Mouse (Mus musculus) hindbrain, embryonic 13.5 days (tissue): ENCODE results near the gene Cxcr4. TPM values are rescaled to one million over a fixed set of nuclear protein-coding genes. Genes with fewer than 3 reads are reported as not detected.
A peak's percentile ranks its signal among the peaks of the same experiment; 100 is the strongest.

Source experiments
- ATAC-seq: fragments of 200-750 bp; cut with Nextera tagmentation; 2 replicates; pipeline ENCODE4 v1.8.0; 2017; ENCODE audit warnings: moderate TSS enrichment; ENCODE audit not compliant: low FRiP score
- H3K27ac ChIP-seq: fragments of 300-500 bp; sonication (generic); 2 replicates; pipeline ENCODE4 v1.5.1; 2015; ENCODE audit warnings: inconsistent platforms, mild to moderate bottlenecking, moderate library complexity
- H3K27me3 ChIP-seq: fragments of 300-500 bp; sonication (generic); 2 replicates; pipeline ENCODE4 v1.6.1; 2015; ENCODE audit warnings: mild to moderate bottlenecking, inconsistent platforms
- H3K36me3 ChIP-seq: fragments of 300-500 bp; sonication (generic); 2 replicates; pipeline ENCODE4 v1.6.1; 2015; ENCODE audit warnings: mild to moderate bottlenecking, inconsistent platforms
- H3K4me1 ChIP-seq: fragments of 300-500 bp; sonication (generic); replicated peaks from 2 replicates; pipeline ENCODE4 v1.6.1; 2015; ENCODE audit warnings: inconsistent platforms
- H3K4me2 ChIP-seq: fragments of 300-500 bp; sonication (generic); 2 replicates; pipeline ENCODE4 v1.6.1; 2015; ENCODE audit warnings: inconsistent platforms, mild to moderate bottlenecking, moderate library complexity
- H3K4me3 ChIP-seq: fragments of 300-500 bp; sonication (generic); 2 replicates; pipeline ENCODE4 v1.5.1; 2015; ENCODE audit warnings: mild to moderate bottlenecking, inconsistent platforms
- H3K9ac ChIP-seq: fragments of 300-500 bp; sonication (generic); 2 replicates; pipeline ENCODE4 v1.6.1; 2015; ENCODE audit warnings: mild to moderate bottlenecking, inconsistent platforms
- H3K9me3 ChIP-seq: fragments of 300-500 bp; sonication (generic); 2 replicates; pipeline ENCODE4 v1.6.1; 2016; ENCODE audit warnings: inconsistent platforms
- WGBS: fragments of 180-500 bp; shearing (Covaris S2); methylation state at CpG from one replicate; pipeline ENCODE4 v1.1.7; 2015; 5-methylcytosine and 5-hydroxymethylcytosine counted together
- polyA plus RNA-seq: library from polyadenylated mRNA; unstranded; fragments of >200 nt; fragmentation: Nextera tagmentation; extraction: Ambion mirVana; gene quantifications from 2 replicates; pipeline ENCODE4 v1.2.1, GENCODE M21; 2015

Gene Cxcr4
- 15.4 and 15.5 TPM in 2 replicates for polyA plus RNA-seq

DNA sequence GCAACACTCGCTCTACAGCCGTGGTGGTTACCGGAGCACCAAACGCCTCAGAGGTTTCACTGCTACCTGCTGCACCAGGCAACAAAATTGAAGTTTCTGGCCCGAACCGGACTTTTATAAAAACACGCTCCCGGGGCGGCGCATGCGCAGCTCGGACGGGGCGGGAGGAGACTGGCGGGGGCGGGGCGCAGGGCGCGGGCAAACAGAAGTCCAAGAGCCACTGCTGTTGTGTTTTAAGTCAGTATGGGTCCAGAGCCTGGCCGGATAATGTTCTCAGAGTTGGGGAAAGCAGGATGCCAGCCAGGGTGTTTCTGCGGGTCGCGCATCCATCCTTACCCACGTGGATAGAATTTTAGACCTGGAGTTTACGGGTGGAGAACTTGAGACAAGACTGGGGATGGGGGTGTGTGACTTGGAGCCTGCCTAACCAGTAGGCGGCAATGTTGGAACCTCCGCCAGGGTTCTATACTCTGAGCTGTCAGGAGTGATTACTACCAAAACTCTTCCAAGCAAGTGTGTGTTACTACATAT is at the start of gene Cxcr4:
TSS of gene Cxcr4 (minus strand) at position 83 of the 531 bp plus-strand sequence.
- 0 out of 2 replicates have a peak, but pooled peaks cover 5% of the 10 kb centered on the region for H3K27me3 ChIP-seq
- no peaks in the 10 kb centered on the region for H3K9me3 ChIP-seq
- under 1% methylated on average over 27 of the region's 27 CpGs for WGBS
- H3K4me2 ChIP-seq = peak within 1 kb of the TSS; percentile 95
- H3K27ac ChIP-seq = peak within 1 kb of the TSS; percentile 88
- peak within 1 kb of the TSS; percentile 88 for H3K9ac ChIP-seq
- H3K36me3 ChIP-seq = peaks cover 3% of the 10 kb centered on the region; the same call in 1 of the 2 replicates
- peak within 1 kb of the TSS; percentile 69 for H3K4me3 ChIP-seq
- H3K4me1 ChIP-seq = peaks cover 74% of the 10 kb centered on the region
- peak; percentile 81 for ATAC-seq

DNA sequence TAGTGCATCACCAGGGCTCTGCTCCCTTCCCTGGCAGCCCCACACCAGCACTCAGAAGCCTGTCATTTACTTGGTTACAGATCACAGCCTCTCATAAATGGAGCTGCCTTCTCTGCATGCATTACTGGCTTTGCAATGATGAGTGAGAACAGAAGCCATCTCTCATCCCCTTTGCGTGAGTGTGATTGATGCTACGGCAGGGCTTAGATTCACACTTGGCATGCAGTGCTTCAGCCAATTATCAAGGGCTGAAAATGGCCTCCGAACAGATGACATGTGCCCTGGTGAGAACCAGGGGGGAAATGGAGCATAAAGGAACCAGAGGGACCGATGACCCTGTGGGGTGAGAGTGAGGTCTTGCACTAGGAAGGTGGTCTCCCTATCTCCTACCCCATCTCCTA is 47.6 kb upstream of the Cxcr4 start:
- Histone ChIP-seq H3K9me3 (no peaks in the 10 kb centered on the region), H3K4me2 (no peak overlapping the region), H3K4me3 (no peak overlapping the region), H3K27ac (peak overlapping the region; percentile 10; the same call in 1 of the 2 replicates), H3K27me3 (no peaks in the 10 kb centered on the region), H3K4me1 (peaks cover 25% of the 10 kb centered on the region), H3K36me3 (no peaks in the 10 kb centered on the region), H3K9ac (no peak overlapping the region)
- no peak for ATAC-seq
- WGBS = 32% methylated on average over 4 of the region's 4 CpGs

DNA sequence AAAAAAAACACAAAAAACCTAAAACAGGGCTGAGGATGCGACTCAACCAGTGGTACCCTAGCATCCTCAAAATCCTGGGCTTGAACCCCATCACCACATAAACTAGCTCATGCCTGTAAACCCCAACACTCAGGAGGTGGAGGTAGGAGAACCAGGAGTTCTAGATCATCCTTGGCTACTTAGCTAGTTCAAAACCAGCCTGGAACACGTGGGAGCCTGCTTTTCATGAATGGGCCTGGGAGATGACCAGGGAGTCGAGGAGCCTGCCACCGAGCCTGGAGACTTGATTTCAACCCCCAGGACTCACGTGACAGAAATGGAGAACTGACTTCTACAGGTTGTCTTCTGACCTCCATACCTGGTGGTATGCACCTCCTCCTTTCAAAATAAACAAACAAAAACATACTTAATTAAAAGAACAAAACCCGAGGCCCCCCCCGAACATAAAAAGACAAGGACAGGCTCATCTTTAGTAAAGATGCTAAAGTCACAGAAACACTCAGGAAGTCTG is 45.2 kb upstream of the Cxcr4 start:
- Histone ChIP-seq H3K9ac (no peak overlapping the region), H3K36me3 (no peaks in the 10 kb centered on the region), H3K4me2 (no peak overlapping the region), H3K27ac (no peak overlapping the region), H3K27me3 (no peaks in the 10 kb centered on the region), H3K4me1 (peaks cover 12% of the 10 kb centered on the region), H3K9me3 (no peaks in the 10 kb centered on the region), H3K4me3 (no peak overlapping the region)
- ATAC-seq = no peak
- 92% methylated on average over 7 of the region's 7 CpGs for WGBS

DNA sequence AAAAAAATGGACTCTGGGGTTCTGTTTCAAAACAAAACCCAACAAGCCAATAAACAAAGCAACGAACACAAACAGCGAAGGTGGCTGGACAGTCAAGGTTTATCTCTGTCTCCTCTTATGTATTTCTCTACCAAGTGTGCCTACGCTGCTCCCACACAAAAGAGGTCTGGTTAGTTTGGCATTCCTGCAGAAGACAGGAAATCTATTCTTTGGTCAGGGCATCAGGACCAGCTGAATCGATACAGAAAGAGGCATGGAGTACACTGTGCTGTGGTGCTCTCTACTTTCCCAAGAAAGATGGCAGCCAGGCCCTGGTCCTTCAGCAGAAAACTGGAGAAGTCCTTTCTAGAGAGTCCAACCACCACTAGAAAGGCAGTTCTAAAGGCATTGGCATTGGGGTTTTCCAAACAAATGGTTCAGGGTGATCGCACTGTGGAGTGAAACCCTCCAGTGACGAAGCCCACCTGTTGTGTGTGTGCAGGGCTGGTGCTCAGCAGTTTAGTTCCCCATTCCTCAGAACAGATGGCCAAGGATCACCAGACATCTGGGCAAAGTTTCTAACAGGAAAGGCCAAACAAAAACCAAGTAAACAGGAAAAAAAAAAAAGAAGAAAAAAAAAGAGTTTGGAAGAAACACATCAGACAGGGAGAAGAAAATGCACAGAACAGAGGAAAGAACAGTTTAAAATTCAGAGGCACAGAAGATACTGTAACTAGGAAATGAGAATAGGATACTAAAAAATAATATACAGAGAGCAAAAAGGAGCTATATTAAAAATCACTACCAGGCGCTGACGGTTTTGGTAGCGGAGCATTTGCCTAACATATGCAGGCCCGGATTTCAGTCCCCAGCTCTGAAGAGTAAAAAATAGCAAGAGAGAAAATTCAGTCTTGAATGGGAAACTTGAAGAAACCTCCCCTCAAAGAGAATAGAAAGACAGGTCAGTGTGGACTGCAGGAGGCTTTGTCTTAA is 44.5 kb upstream of the Cxcr4 start:
- no peaks in the 10 kb centered on the region for H3K36me3 ChIP-seq
- H3K4me2 ChIP-seq = no peak overlapping the region
- no peak overlapping the region for H3K4me3 ChIP-seq
- no peaks in the 10 kb centered on the region for H3K9me3 ChIP-seq
- no peak overlapping the region for H3K9ac ChIP-seq
- ATAC-seq = no peak
- WGBS = 91% methylated on average over 10 of the region's 10 CpGs
- H3K27me3 ChIP-seq = no peaks in the 10 kb centered on the region
- peaks cover 9% of the 10 kb centered on the region for H3K4me1 ChIP-seq
- no peak overlapping the region for H3K27ac ChIP-seq

DNA sequence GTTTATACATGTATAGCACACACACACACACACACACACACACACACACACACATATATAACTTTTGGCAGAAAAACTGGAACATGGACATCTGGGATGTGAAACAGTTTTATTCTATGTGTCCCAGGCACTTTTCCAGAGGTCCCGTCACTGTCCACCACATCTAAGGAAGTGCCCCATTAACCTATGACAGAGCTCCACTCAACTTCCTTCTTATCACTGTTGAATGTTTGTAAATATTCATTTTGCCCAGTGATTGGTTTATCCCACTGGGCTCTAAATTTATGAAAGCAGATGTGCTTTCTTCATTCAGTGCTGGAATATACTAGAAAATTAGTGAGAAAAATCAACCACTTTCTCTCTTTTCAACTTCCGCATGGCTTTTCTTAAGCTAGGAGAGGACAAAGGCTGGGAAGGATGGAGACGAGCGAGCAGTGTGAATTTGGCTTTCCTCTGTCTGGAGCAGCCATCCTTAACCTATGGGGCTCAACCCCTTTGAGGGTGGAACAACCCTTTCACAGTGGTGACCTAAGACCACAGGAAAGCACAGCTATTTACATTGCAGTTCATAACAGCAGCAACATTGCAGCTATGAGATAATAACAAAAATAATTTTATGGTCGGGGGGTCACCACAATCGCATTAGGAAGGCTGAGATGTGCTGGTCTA is 41.8 kb upstream of the Cxcr4 start:
- H3K4me2 ChIP-seq = no peak overlapping the region
- H3K27me3 ChIP-seq = no peaks in the 10 kb centered on the region
- WGBS = 80% methylated on average over 6 of the region's 6 CpGs
- no peaks in the 10 kb centered on the region for H3K4me1 ChIP-seq
- H3K4me3 ChIP-seq = no peak overlapping the region
- no peak overlapping the region for H3K27ac ChIP-seq
- H3K9ac ChIP-seq = no peak overlapping the region
- ATAC-seq = no peak
- no peaks in the 10 kb centered on the region for H3K9me3 ChIP-seq
- no peaks in the 10 kb centered on the region for H3K36me3 ChIP-seq

DNA sequence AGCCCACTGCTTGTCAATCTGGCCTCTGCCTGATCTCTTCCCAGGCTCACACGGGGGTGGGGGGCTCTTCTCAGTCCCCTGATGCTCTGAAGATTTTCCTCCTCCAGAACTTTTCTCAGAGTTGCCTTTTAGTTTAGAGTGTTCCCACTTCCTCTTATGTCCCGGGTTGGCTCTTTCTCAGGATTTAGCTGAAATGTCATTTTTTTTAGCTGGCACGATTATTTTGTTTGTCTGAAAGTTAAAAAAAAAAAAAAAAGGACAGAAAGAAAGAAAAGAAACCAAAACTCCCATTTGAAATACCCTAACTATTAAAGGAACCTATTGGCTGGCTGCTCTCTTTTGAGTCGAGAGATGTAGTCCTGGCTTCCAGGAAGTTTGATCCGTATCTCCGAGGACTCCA is 40.4 kb upstream of the Cxcr4 start:
- Histone ChIP-seq H3K4me1 (no peaks in the 10 kb centered on the region), H3K36me3 (no peaks in the 10 kb centered on the region), H3K9me3 (no peaks in the 10 kb centered on the region), H3K27ac (no peak overlapping the region), H3K9ac (no peak overlapping the region), H3K4me2 (no peak overlapping the region), H3K4me3 (no peak overlapping the region), H3K27me3 (no peaks in the 10 kb centered on the region)
- 79% methylated on average over 6 of the region's 6 CpGs for WGBS
- ATAC-seq = no peak

DNA sequence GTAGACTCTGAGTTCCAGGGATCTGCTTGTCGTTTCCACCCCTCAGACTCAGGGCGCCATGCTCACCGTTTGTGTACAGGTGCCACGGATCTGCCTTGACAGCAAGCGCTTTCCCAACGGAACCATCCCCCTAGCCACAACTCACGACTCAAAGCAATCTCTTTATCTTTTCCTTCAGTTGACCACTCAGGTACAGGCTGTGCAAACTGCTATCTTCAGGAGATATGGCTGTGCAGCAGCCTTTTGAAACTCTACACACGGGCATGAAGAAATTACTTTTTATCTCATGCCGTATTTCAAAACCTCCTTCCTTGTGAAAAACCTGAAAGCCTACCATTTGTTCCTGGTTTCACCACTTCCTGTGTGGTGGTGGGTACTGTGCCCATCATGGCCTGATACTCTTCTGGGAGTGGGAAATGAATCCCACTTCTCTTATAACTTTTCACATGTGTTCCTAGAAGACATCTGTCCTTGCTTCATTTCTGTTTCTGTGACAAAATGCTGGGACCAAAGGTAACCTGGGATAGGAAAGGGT is 34.1 kb upstream of the Cxcr4 start:
- H3K27me3 ChIP-seq = no peaks in the 10 kb centered on the region
- H3K36me3 ChIP-seq = no peaks in the 10 kb centered on the region
- H3K9me3 ChIP-seq = no peaks in the 10 kb centered on the region
- H3K4me3 ChIP-seq = no peak overlapping the region
- no peak overlapping the region for H3K27ac ChIP-seq
- no peak for ATAC-seq
- WGBS = 87% methylated on average over 9 of the region's 9 CpGs
- no peak overlapping the region for H3K9ac ChIP-seq
- H3K4me2 ChIP-seq = no peak overlapping the region
- H3K4me1 ChIP-seq = peaks cover 18% of the 10 kb centered on the region

DNA sequence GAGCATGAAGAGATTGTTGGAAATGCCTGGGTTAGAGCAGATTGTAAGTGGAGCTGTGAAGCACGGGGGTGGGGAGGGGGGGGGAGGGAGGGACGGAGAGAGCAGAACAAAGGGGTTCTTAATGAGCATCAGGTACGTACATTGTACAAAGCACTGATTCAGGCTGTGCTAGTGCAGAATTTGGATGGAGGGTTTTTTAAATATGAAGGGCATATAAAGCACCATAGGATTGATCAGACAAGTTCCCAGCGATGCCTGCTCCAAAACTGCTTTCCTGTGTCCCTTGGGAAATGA is 31.4 kb upstream of the Cxcr4 start:
- Histone ChIP-seq H3K27me3 (no peaks in the 10 kb centered on the region), H3K9ac (no peak overlapping the region; the same call in 1 of the 2 replicates), H3K4me2 (no peak overlapping the region), H3K36me3 (no peaks in the 10 kb centered on the region), H3K9me3 (no peaks in the 10 kb centered on the region), H3K27ac (peak overlapping the region; percentile 69), H3K4me1 (peaks cover 18% of the 10 kb centered on the region), H3K4me3 (no peak overlapping the region)
- WGBS = 28% methylated on average over 4 of the region's 4 CpGs
- peak; percentile 57 for ATAC-seq

DNA sequence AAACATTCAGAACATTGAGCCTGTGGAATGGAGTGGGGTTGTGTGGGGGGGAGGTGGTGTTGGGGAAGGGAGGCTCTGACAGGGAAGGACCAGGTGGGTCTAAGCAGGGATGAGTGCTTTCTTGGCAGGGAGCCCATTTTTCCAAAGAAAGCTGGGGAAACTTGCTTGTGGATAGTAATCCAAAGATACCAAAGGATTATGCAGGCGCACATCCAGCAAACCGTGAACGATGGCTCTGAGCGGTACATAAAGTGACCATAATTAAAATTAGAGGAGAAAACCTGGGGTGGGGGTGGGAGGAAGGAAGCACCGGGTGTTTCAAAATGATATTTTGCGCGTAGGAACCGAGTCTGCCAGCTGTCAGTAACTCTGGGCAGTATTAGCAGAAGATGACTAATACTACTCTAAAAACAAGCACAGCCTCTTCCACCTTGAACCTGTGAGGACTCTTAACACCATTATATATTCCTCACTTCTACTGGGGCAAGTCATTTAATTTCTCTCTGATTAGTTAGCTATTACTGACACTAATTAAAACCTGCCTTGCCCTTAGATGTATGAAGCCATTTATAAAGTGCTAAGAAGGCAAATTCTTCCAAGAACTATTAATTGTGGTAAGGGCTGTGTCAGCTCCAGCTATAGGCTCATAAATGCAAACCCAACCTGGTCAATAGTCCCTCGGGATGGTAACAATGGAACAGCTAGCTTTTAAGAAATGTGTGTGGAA is 30.9 kb upstream of the Cxcr4 start:
- no peaks in the 10 kb centered on the region for H3K27me3 ChIP-seq
- no peak overlapping the region for H3K4me3 ChIP-seq
- peaks cover 18% of the 10 kb centered on the region for H3K4me1 ChIP-seq
- 54% methylated on average over 9 of the region's 9 CpGs for WGBS
- no peak overlapping the region for H3K9ac ChIP-seq
- ATAC-seq = peak; percentile 76
- peak overlapping the region; percentile 69 for H3K27ac ChIP-seq
- H3K4me2 ChIP-seq = no peak overlapping the region
- no peaks in the 10 kb centered on the region for H3K9me3 ChIP-seq
- H3K36me3 ChIP-seq = no peaks in the 10 kb centered on the region

DNA sequence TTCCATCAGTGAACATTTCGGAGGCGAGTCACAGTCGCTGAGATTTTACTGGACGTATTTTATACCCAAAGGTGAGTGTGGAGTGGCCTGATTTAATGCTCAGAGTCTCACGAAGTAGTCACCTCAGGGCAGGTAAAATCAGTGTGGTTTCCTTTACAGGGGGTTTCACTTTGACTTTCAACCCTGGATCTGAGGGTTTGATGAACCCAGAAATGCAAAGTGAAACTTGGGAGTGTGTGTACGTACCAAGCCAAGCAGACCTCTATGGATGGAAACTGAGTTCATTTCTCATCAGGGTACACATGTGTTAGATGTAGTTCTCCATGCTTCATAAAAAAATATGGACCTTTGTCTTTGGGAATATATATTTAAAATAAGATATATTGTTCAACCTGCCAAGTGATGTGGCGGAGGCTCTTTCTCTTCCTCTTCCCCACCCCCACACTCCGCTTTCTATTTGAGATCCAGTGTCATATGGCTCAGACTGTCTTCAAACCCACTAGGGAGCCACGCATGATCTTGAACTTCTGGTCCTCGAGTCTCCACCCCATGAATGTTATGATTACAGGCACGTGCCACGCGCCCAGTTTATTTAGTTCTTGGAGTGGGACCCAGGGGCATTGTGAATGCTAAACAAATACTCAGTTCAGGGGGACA is 25.7 kb upstream of the Cxcr4 start:
- WGBS = 92% methylated on average over 13 of the region's 13 CpGs
- Histone ChIP-seq H3K4me1 (peaks cover 4% of the 10 kb centered on the region; the same call in 1 of the 2 replicates), H3K9ac (no peak overlapping the region), H3K27ac (no peak overlapping the region), H3K4me3 (no peak overlapping the region), H3K27me3 (no peaks in the 10 kb centered on the region), H3K9me3 (no peaks in the 10 kb centered on the region), H3K4me2 (no peak overlapping the region), H3K36me3 (no peaks in the 10 kb centered on the region)
- no peak for ATAC-seq

DNA sequence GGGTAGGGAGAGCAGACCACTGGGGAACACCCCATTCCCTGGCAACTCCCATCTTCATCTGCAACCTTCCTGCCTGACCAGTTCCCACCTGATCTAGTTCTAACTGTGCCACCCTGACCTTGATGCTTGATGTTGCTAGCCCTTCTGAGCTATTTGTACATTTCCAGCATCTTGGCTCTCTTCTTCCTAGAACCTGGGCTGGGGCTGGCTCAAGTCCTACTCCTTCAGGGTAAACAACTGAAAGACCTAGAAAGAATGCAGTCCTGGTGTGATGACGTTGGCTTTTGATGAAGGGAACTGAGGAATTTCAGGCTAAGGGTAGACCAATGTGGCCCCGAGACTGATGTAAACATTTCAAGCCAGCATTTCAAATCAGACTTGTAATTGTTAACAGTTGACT is 24.5 kb upstream of the Cxcr4 start:
- H3K9me3 ChIP-seq = no peaks in the 10 kb centered on the region
- WGBS = 65% methylated on average over 2 of the region's 2 CpGs
- no peaks in the 10 kb centered on the region for H3K4me1 ChIP-seq
- H3K27me3 ChIP-seq = no peaks in the 10 kb centered on the region
- H3K9ac ChIP-seq = no peak overlapping the region
- H3K4me3 ChIP-seq = no peak overlapping the region
- H3K27ac ChIP-seq = no peak overlapping the region
- H3K36me3 ChIP-seq = no peaks in the 10 kb centered on the region
- ATAC-seq = no peak
- H3K4me2 ChIP-seq = no peak overlapping the region
